Mouse (Mus musculus): ENCODE measurements around the gene Amigo3. TPM values are rescaled to one million over a fixed set of nuclear protein-coding genes. Genes with fewer than 3 reads are reported as not detected.

Gene Amigo3
- polyA plus RNA-seq, 1 experiment from 2014 or later: 0.86 TPM

DNA sequence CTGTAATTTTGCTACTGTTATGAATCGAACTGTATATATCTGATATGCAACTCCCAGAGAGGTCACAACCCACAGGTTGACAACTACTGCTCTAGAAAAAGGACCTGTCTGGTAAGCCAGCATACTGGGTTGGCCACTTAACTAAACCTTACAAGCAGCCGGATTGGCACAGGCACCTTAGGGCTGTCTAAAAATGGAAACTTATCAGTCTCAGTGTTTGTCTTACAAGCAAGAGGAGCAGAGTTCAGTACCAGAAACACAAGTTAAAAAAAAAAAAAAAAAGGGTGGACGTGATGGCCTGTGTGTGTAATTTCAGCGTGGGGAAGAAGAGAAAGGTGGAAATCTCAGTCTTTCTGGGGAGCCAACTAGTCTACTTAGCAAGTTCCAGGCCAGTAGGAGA is 18.8 kb downstream of the Amigo3 start:
- TF ChIP-seq CTCF (IDR thresholded peaks at IDR 0.05; ENCODE audit: low read depth): no peak
- WGBS (ENCODE audit: insufficient replicate concordance): 72% methylated on average over 4 of the region's 4 CpGs
- Histone ChIP-seq H3K27me3 (ENCODE audit: insufficient read depth, low read length) (no peaks in the 10 kb centered on the region), H3K4me1 (ENCODE audit: insufficient read depth) (peaks cover 3% of the 10 kb centered on the region; the same call in 1 of the 2 replicates), H3K36me3 (replicated peaks; ENCODE audit: insufficient read depth, low read length) (peaks cover 78% of the 10 kb centered on the region), H3K9me3 (ENCODE audit: low read length) (no peaks in the 10 kb centered on the region), H3K4me3 (ENCODE audit: low read depth, low read length) (no peak overlapping the region), H3K27ac (ENCODE audit: low read depth) (no peak overlapping the region), H3K9ac (replicated peaks) (no peak overlapping the region), H3K4me2 (ENCODE audit: low read depth, low read length) (no peak overlapping the region)
- no peak for DNase-seq
- ATAC-seq: no peak

GRCm38 (mm10) chr9:108072481-108072924 is 19.5 kb downstream of the Amigo3 start:
- H3K9ac ChIP-seq (replicated peaks): no peak overlapping the region

DNA sequence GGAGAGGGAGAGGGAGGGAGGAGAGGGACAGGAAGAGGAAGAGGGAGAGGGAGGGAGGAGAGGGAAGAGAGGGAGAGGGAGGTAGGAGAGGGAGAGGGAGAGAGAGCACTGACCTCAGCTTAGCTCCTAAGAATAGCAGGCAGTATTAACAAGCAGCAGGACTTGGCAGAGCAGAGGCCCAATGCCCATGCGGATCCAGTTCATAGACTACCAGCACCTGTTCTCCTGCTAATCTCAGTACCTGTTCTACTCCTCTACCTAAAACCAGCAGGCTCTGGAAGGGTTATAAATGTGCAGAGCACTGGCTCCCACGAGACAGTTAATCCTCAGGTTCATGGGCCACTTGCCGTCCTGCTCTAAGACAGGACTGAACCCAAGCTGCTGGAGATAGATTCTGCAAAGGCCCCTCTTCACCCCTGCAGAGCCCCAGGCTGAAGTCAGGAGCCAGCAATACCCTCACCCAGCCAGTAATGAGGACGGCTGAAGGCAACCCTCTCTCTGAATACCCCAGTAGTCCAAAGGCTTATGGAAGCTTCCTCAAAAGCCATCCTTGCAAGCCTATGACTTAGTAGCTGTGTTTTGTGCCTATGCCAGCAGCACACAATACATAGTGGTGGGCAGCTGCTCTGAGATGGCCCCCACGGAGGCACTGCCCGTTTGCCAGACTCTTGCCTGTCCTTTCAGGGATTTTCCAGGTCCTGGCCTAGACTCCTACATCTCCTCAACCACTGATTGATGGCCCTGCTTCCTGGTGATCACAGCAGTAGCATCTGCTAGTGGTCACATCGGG is 20.4 kb downstream of the Amigo3 start:
- H3K4me2 ChIP-seq (ENCODE audit: low read depth, low read length): no peak overlapping the region
- no peak overlapping the region for H3K4me3 ChIP-seq (ENCODE audit: low read depth, low read length)
- peaks cover 72% of the 10 kb centered on the region for H3K36me3 ChIP-seq (replicated peaks; ENCODE audit: insufficient read depth, low read length)
- TF ChIP-seq EP300 (IDR thresholded peaks at IDR 0.05; ENCODE audit: low read depth) (no peak), CTCF (IDR thresholded peaks at IDR 0.05; ENCODE audit: low read depth) (no peak)
- no peak overlapping the region for H3K27ac ChIP-seq (ENCODE audit: low read depth)
- no peak overlapping the region for H3K9ac ChIP-seq (replicated peaks)
- no peaks in the 10 kb centered on the region for H3K27me3 ChIP-seq (ENCODE audit: insufficient read depth, low read length)
- no peaks in the 10 kb centered on the region for H3K9me3 ChIP-seq (ENCODE audit: low read length)
- no peak for DNase-seq
- peaks cover 14% of the 10 kb centered on the region for H3K4me1 ChIP-seq (ENCODE audit: insufficient read depth)
- WGBS (ENCODE audit: insufficient replicate concordance): 78% methylated on average over 7 of the region's 7 CpGs
- ATAC-seq: no peak

More at GRCm38 (mm10) chr9:108072481-108072924, 19.5 kb downstream of the Amigo3 start:
- H3K27me3 ChIP-seq (ENCODE audit: insufficient read depth, low read length): no peaks in the 10 kb centered on the region
- no peak for DNase-seq
- H3K9me3 ChIP-seq (ENCODE audit: low read length): no peaks in the 10 kb centered on the region
- H3K4me2 ChIP-seq (ENCODE audit: low read depth, low read length): no peak overlapping the region
- ATAC-seq: no peak
- peaks cover 78% of the 10 kb centered on the region for H3K36me3 ChIP-seq (replicated peaks; ENCODE audit: insufficient read depth, low read length)
- no peak overlapping the region for H3K27ac ChIP-seq (ENCODE audit: low read depth)
- H3K4me1 ChIP-seq (ENCODE audit: insufficient read depth): peaks cover 6% of the 10 kb centered on the region
- no peak overlapping the region for H3K4me3 ChIP-seq (ENCODE audit: low read depth, low read length)
- 88% methylated on average over 9 of the region's 9 CpGs for WGBS (ENCODE audit: insufficient replicate concordance)
- TF ChIP-seq CTCF (IDR thresholded peaks at IDR 0.05; ENCODE audit: low read depth): no peak
- TF ChIP-seq EP300 (IDR thresholded peaks at IDR 0.05; ENCODE audit: low read depth): no peak

GRCm38 (mm10) chr9:108080168-108080567 is 27.2 kb downstream of the Amigo3 start, which contains the start of gene Mst1:
Gene Mst1, plus strand, starts transcription at chr9:108080436.
- Histone ChIP-seq H3K9ac (replicated peaks) (peak within 1 kb of the TSS; percentile 100), H3K36me3 (replicated peaks; ENCODE audit: insufficient read depth, low read length) (peaks cover 35% of the 10 kb centered on the region), H3K4me1 (ENCODE audit: insufficient read depth) (peaks cover 61% of the 10 kb centered on the region), H3K4me3 (ENCODE audit: low read depth, low read length) (peak within 1 kb of the TSS; percentile 93), H3K4me2 (ENCODE audit: low read depth, low read length) (peak within 1 kb of the TSS; percentile 94), H3K27me3 (ENCODE audit: insufficient read depth, low read length) (no peaks in the 10 kb centered on the region), H3K9me3 (ENCODE audit: low read length) (no peaks in the 10 kb centered on the region), H3K27ac (ENCODE audit: low read depth) (peak within 1 kb of the TSS; percentile 99)
- TF ChIP-seq EP300 (IDR thresholded peaks at IDR 0.05; ENCODE audit: low read depth): peak; percentile 66; the same call in 1 of the 2 replicates
- TF ChIP-seq CTCF (IDR thresholded peaks at IDR 0.05; ENCODE audit: low read depth): no peak
- DNase-seq: peak; percentile 82
- WGBS (ENCODE audit: insufficient replicate concordance): 28% methylated on average over 5 of the region's 5 CpGs
- ATAC-seq: peak; percentile 85

GRCm38 (mm10) chr9:108082549-108082948 is 29.6 kb downstream of the Amigo3 start:
- 8% methylated on average over 19 of the region's 19 CpGs for WGBS (ENCODE audit: insufficient replicate concordance)

GRCm38 (mm10) chr9:108082988-108083431 is 30.1 kb downstream of the Amigo3 start, which contains the start of gene Rnf123:
Gene Rnf123, minus strand, starts transcription at chr9:108083346.
- WGBS (ENCODE audit: insufficient replicate concordance): 25% methylated on average over 12 of the region's 12 CpGs
- H3K27me3 ChIP-seq (ENCODE audit: insufficient read depth, low read length): no peaks in the 10 kb centered on the region
- peak within 1 kb of the TSS; percentile 2; the same call in 1 of the 2 replicates for H3K4me3 ChIP-seq (ENCODE audit: low read depth, low read length)
- H3K36me3 ChIP-seq (replicated peaks; ENCODE audit: insufficient read depth, low read length): peaks cover 47% of the 10 kb centered on the region
- H3K4me2 ChIP-seq (ENCODE audit: low read depth, low read length): peak within 1 kb of the TSS; percentile 56
- H3K27ac ChIP-seq (ENCODE audit: low read depth): peak within 1 kb of the TSS; percentile 63
- peak within 1 kb of the TSS; percentile 42 for H3K9ac ChIP-seq (replicated peaks)
- peaks cover 57% of the 10 kb centered on the region for H3K4me1 ChIP-seq (ENCODE audit: insufficient read depth)
- no peaks in the 10 kb centered on the region for H3K9me3 ChIP-seq (ENCODE audit: low read length)
- no peak; the same call in 1 of the 2 replicates for TF ChIP-seq EP300 (IDR thresholded peaks at IDR 0.05; ENCODE audit: low read depth)
- TF ChIP-seq CTCF (IDR thresholded peaks at IDR 0.05; ENCODE audit: low read depth): no peak
- DNase-seq (peak; percentile 54), ATAC-seq (no peak)

More at GRCm38 (mm10) chr9:108082549-108082948, 29.6 kb downstream of the Amigo3 start:
- Histone ChIP-seq H3K27ac (ENCODE audit: low read depth) (peak overlapping the region; percentile 63), H3K27me3 (ENCODE audit: insufficient read depth, low read length) (no peaks in the 10 kb centered on the region), H3K9me3 (ENCODE audit: low read length) (no peaks in the 10 kb centered on the region), H3K4me2 (ENCODE audit: low read depth, low read length) (peak overlapping the region; percentile 56), H3K4me1 (ENCODE audit: insufficient read depth) (peaks cover 62% of the 10 kb centered on the region), H3K36me3 (replicated peaks; ENCODE audit: insufficient read depth, low read length) (peaks cover 42% of the 10 kb centered on the region), H3K9ac (replicated peaks) (peak overlapping the region; percentile 23), H3K4me3 (ENCODE audit: low read depth, low read length) (peak overlapping the region; percentile 2; the same call in 1 of the 2 replicates)
- DNase-seq (peak; percentile 57), ATAC-seq (no peak)
- TF ChIP-seq EP300 (IDR thresholded peaks at IDR 0.05; ENCODE audit: low read depth) (no peak), CTCF (IDR thresholded peaks at IDR 0.05; ENCODE audit: low read depth) (no peak)
